13 mouse cellular contexts compared by ENCODE assay signal in the genomic region with DNA sequence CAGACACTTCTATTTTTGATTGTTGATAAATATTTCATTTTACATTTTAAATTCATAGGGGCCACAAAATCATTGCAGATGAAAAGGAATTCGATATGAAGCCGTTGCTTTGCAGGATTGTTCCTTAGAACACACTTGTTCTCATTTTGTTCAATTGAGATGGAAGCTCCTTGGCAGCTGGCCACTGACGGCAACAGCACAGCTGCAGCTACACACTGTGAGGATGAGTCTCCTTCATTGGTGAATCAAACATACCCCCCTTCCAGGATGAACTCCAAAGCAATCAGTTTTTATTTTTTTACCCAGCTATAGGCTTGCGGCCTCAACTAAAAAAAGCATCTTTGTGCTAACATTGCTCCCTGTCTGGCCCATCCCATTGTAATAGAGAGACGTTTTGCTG.
DNase-seq lines count a peak whose midpoint lies in the region; ATAC-seq lines count a peak whose summit lies in the region.
"Had no signal": no experiment of that assay in that cellular context is flagged by ENCODE, and none has a peak within 500 bp of the region (broad histone marks: within the 10 kb centered on the region; RNA-seq: fewer than 3 reads in every experiment).

No protein-coding gene starts in this region.

- H3K9me3 ChIP-seq in kidney, embryonic 15.5 days (replicated peaks): no peaks in the 10 kb centered on the region
- H3K9me3 ChIP-seq: embryonic facial prominence, embryonic 12.5 days had no signal

- no peak overlapping the region for H3K27ac ChIP-seq in kidney, embryonic 15.5 days
- H3K27ac ChIP-seq: embryonic facial prominence, embryonic 12.5 days; hindbrain, embryonic 15.5 days; stomach, postnatal 0 days had no signal

- no peak overlapping the region for H3K4me3 ChIP-seq in kidney, embryonic 15.5 days (replicated peaks)
- H3K4me3 ChIP-seq: embryonic facial prominence, embryonic 12.5 days; hindbrain, embryonic 15.5 days had no signal

- H3K36me3 ChIP-seq in kidney, embryonic 15.5 days: no peaks in the 10 kb centered on the region
- H3K36me3 ChIP-seq: embryonic facial prominence, embryonic 12.5 days; hindbrain, embryonic 15.5 days had no signal

- intact Hi-C loops in heart, postnatal 25 days (cut with DNase I): no loop called here

- H3K4me2 ChIP-seq in kidney, embryonic 15.5 days: no peak overlapping the region
- H3K4me2 ChIP-seq: embryonic facial prominence, embryonic 12.5 days; hindbrain, embryonic 15.5 days had no signal

- peak; percentile 41 for DNase-seq in gastrocnemius, postnatal 10 days
- DNase-seq in gastrocnemius, adult 8-10 months (ENCODE audit: low spot score in 2 of 2): no peak
- DNase-seq in layer of hippocampus, postnatal 14 days (ENCODE audit: low spot score in 2 of 2): peak; percentile 42 to 61
- peak; percentile 69 to 74 for DNase-seq in right cerebral cortex, adult 2 months (ENCODE audit: low spot score in 2 of 2)
- no peak for DNase-seq in B cell, adult 2 months
- no peak for DNase-seq in heart, postnatal 25 days (ENCODE audit: low spot score)
- DNase-seq: kidney, postnatal 10 days had no signal

- no peaks in the 10 kb centered on the region for H3K27me3 ChIP-seq in kidney, embryonic 15.5 days
- H3K27me3 ChIP-seq: embryonic facial prominence, embryonic 12.5 days; hindbrain, embryonic 15.5 days had no signal

- no peaks in the 10 kb centered on the region for H3K4me1 ChIP-seq in kidney, embryonic 15.5 days
- H3K4me1 ChIP-seq: embryonic facial prominence, embryonic 12.5 days; hindbrain, embryonic 15.5 days had no signal

- WGBS in kidney, embryonic 15.5 days: 82% methylated on average over 5 of the region's 5 CpGs

- H3K9ac ChIP-seq in kidney, embryonic 15.5 days: no peak overlapping the region
- H3K9ac ChIP-seq: embryonic facial prominence, embryonic 12.5 days; hindbrain, embryonic 15.5 days had no signal

- ATAC-seq in frontal cortex, adult (ENCODE audit: low TSS enrichment): peak; percentile 98
- no peak for ATAC-seq in kidney, embryonic 15.5 days (replicated peaks; ENCODE audit: low FRiP score)
- ATAC-seq: CD4-positive, CD25-positive, alpha-beta regulatory T cell, adult 4 months had no signal

Comparison
In these comparisons a context has a peak if more than half of its experiments do, and no peak if none do; other contexts are left out.
1. DNase-seq: peak in gastrocnemius, postnatal 10 days (single experiment), layer of hippocampus, postnatal 14 days (2 of 2) and right cerebral cortex, adult 2 months (2 of 2); none in gastrocnemius, adult 8-10 months (0 of 2), B cell, adult 2 months (0 of 2) and heart, postnatal 25 days (single experiment).